19 mouse cellular contexts compared by ENCODE assay signal in the genomic region with DNA sequence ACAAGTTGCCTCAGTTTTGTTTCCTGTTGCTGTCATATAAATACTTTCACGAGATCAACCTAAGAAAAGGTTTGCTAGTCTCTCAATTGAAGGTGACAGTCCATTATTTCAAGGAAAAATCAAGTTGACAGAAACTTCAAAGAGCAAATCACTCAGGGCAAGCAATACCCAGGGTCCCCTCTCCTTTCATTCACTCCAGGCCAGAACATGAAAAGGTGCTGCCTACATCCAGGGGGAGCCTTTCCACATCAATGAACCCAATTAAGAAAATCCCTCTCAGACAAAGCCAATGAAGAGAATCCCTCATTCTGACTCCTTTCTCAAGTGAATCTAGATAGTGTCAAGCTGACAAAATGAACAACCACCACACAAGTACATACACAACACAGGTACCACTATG. TPM values are rescaled to one million over a fixed set of nuclear protein-coding genes. Genes with fewer than 3 reads are reported as not detected.
DNase-seq lines count a peak whose midpoint lies in the region; ATAC-seq lines count a peak whose summit lies in the region.
"Had no signal": no experiment of that assay in that cellular context is flagged by ENCODE, and none has a peak within 500 bp of the region (broad histone marks: within the 10 kb centered on the region; RNA-seq: fewer than 3 reads in every experiment).

No protein-coding gene starts in this region.

- peak overlapping the region; percentile 99 for H3K27ac ChIP-seq in midbrain, embryonic 10.5 days (replicated peaks)
- H3K27ac ChIP-seq in midbrain, embryonic 16.5 days (ENCODE audit: low read length) = no peak overlapping the region
- H3K27ac ChIP-seq: forebrain, embryonic 15.5 days; hindbrain, embryonic 14.5 days had no signal

- no peaks in the 10 kb centered on the region for H3K9me3 ChIP-seq in midbrain, embryonic 10.5 days (replicated peaks)
- no peaks in the 10 kb centered on the region for H3K9me3 ChIP-seq in midbrain, embryonic 16.5 days (replicated peaks; ENCODE audit: control insufficient read depth, low read length, poor library complexity, severe bottlenecking)
- H3K9me3 ChIP-seq: forebrain, embryonic 15.5 days had no signal

- peak; percentile 9 for DNase-seq in embryo, embryonic 10 days (ENCODE audit: low spot score)
- no peak for DNase-seq in embryo, embryonic 11 days
- DNase-seq in midbrain, embryonic 10.5 days (ENCODE audit: low spot score) = no peak
- DNase-seq in embryo, embryonic 10.5 days (ENCODE audit: low spot score) = peak; percentile 29
- no peak for DNase-seq in ovary, postnatal 14 days (ENCODE audit: low spot score)
- no peak for DNase-seq in MN1 (ENCODE audit: low spot score)
- DNase-seq: adrenal gland, adult 8-10 months; adrenal gland, postnatal 36 days; cerebellum, adult 11 months; cerebellum, adult 9-10 months; cerebellum, postnatal 25 days; gastrocnemius, postnatal 36 days; heart, adult 11 months; heart, postnatal 10 days; heart, postnatal 4 days had no signal

- H3K9ac ChIP-seq in midbrain, embryonic 16.5 days (ENCODE audit: low read depth, low read length) = no peak overlapping the region
- H3K9ac ChIP-seq: forebrain, embryonic 15.5 days; hindbrain, embryonic 14.5 days had no signal

- no peaks in the 10 kb centered on the region for H3K27me3 ChIP-seq in midbrain, embryonic 10.5 days (ENCODE audit: low read depth, poor library complexity, severe bottlenecking)
- no peaks in the 10 kb centered on the region for H3K27me3 ChIP-seq in midbrain, embryonic 16.5 days (ENCODE audit: control insufficient read depth, insufficient read depth, low read depth, low read length)
- H3K27me3 ChIP-seq: forebrain, embryonic 15.5 days had no signal

- ATAC-seq in midbrain, embryonic 16.5 days = no peak
- ATAC-seq: forebrain, embryonic 15.5 days; intestine, embryonic 16.5 days had no signal

- no peak overlapping the region for H3K4me2 ChIP-seq in midbrain, embryonic 16.5 days (ENCODE audit: low read length)
- H3K4me2 ChIP-seq: forebrain, embryonic 15.5 days; hindbrain, embryonic 14.5 days had no signal

- no peak overlapping the region for H3K4me3 ChIP-seq in midbrain, embryonic 10.5 days
- H3K4me3 ChIP-seq in midbrain, embryonic 16.5 days (ENCODE audit: low read depth, low read length) = no peak overlapping the region
- H3K4me3 ChIP-seq: forebrain, embryonic 15.5 days had no signal

- peaks cover 47% of the 10 kb centered on the region for H3K4me1 ChIP-seq in midbrain, embryonic 10.5 days
- peaks cover 16% of the 10 kb centered on the region for H3K4me1 ChIP-seq in midbrain, embryonic 16.5 days (ENCODE audit: control insufficient read depth, insufficient read depth, low read length)

- no peaks in the 10 kb centered on the region for H3K36me3 ChIP-seq in midbrain, embryonic 10.5 days
- H3K36me3 ChIP-seq in midbrain, embryonic 16.5 days (ENCODE audit: control insufficient read depth, insufficient read depth, low read length) = no peaks in the 10 kb centered on the region
- H3K36me3 ChIP-seq: forebrain, embryonic 15.5 days had no signal

- 12% methylated on average over 1 of the region's 1 CpGs for WGBS in midbrain, embryonic 10.5 days
- WGBS in midbrain, embryonic 16.5 days = 13% methylated on average over 1 of the region's 1 CpGs

RNA-seq across cellular contexts. Expression of a gene that starts 2.5 kb away (rescaled TPM):
- 23.7 and 32.6 TPM in 2 replicates for polyA plus RNA-seq in midbrain, embryonic 10.5 days (2016; fragmentation: Nextera tagmentation; extraction: Ambion mirVana)
- polyA plus RNA-seq in midbrain, embryonic 16.5 days (2015; fragmentation: Nextera tagmentation; extraction: Ambion mirVana) = 10.3 and 10.9 TPM in 2 replicates

Comparison
In these comparisons a context has a peak if more than half of its experiments do, and no peak if none do; other contexts are left out.
1. DNase-seq: peak in embryo, embryonic 10 days (single experiment) and embryo, embryonic 10.5 days (single experiment); none in embryo, embryonic 11 days (single experiment), midbrain, embryonic 10.5 days (single experiment), ovary, postnatal 14 days (single experiment) and MN1 (single experiment).